Mouse (Mus musculus): ENCODE measurements at regions not wholly inside any gene's neighbourhood (a gene's known extent, or its start where the extent isn't known, plus 50 kb on each side); places are given as distances from the start of the nearest gene placed in this dataset.
"Not testable (repeated sequence)": the region's sequence is repeated elsewhere in the genome, so short reads cannot be mapped to it uniquely, and the experiment has no call there.

DNA sequence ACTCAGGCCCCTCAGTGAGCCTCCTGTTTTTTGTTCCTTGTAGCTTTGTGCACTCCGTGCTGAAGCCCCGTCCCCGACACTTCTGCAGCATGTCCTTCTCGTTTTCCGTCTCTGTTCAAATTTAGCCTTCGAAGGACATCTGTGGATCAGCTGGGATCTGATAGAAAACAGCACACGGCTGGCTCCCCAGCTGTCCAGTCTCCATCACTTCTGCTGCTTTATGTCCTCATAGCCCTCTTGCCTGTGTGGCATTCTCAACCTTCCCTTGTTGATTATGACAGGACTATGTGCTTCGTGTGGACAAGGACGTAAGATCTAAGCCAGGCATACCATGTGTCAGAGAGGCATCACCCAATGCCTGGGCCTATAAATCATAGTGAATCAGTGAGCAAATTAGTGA lies 247.1 kb upstream of the Myo3a start:
- ATAC-seq = no peak

DNA sequence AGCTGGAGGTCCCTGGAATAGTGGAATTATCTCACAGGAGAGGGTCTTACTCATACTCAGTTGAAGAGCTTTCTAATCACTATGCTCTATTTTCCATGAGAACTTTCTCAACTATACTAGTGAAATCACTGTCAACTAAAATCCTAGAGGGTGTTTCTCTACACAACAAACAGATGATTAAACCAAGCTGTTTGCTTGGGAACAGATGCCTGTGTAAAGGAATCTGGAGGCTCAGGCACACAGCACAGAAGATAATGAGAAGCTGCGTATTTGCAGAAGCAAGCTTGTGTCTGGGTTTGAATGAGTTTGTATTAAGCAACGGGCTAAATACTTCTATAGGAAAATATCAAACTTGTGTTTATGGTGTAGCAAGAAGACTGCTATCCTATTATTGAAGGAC lies 202.9 kb upstream of the Myo3a start:
- ATAC-seq = no peak

DNA sequence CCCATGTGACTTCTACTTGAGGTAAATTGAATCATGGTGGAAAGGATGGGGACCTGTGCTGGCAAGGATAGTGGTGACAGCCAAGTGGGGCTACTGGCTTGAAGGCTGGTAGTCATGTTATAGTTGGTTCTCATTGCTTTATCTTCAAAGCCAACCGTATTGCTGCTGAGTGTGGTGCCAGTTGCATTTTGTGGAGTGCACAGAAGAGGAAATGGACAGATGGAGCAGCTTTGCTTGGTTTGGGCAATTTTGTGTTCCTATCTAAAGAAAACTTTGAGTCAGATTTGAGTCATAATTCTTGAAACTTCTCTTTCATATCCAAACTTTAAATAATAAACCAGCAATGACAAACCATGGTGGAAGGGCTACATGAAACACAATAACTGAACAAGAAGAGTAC lies 200.5 kb upstream of the Myo3a start:
- no peak for ATAC-seq

DNA sequence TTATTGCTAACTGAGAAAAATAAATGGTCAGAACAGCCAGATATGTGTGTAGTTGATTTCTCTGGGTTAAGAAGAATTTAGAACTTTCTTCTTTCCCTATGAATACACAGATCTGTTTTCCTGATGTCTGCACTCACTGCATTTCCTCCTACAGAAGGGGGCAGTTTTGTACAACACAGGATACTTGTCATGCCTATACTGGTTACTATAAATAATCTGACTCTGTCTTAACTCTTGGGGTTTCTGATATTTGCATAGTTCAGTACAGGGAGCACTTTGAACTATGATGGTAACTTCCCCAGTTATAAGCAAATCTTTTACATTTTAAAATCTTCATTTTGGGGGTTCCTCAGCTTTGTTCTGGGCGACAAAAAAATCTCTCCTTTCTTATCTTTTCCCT lies 198.7 kb upstream of the Myo3a start:
- no peak for ATAC-seq

DNA sequence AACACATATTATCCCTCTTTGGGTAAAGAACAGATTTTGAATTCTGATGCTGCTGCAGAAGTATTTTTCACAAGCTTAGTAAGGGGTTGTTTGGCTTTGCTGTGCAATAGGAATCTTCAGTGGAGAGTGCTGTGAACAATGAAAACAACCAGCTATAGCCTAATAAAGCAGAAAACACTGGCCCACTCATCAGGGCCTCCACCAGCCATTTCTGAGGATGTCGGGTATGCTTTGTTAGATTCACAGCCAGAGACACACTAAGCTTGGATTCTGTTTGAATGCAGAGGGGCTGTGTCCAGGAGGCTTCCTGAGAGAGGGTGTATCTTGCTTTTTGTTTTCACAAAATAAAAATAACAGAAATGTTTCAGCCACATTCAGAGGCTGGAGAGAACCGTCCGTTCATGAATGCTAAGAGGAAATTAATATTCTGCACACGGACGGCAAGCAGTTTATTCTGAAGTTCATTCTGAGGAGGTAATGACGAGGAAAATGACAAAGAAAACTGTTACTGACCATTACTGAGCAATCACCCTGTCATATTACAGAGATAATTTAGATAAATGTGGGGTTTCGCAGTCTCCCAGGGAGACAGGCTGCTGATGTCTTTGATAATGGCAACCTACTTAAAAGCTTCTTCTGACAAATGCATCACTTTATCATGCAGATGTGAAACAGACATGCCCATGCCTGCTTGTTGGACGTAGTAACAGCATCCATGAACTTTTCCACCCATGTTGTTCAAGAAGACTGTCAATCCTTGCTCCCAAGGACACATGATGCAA lies 198.1 kb upstream of the Myo3a start:
- ATAC-seq = no peak

DNA sequence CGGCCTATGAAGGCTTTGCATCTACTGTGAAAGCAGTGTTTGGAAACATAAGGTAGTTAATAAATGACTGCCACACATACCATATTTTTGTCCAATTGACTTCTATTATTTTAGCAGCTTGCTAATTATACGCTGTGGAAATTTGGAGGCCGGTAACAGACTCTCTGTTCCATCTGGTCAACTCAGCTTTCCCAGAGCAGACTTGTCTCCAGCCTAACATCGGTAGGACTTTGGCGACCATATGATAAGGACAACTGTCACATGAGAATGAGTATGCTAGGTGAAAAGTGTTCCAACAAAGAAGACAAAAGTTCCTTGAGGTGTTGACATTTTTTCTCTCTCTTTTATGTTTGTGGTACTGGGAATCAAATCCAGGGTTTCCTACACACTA lies 197.5 kb upstream of the Myo3a start:
- ATAC-seq = no peak

DNA sequence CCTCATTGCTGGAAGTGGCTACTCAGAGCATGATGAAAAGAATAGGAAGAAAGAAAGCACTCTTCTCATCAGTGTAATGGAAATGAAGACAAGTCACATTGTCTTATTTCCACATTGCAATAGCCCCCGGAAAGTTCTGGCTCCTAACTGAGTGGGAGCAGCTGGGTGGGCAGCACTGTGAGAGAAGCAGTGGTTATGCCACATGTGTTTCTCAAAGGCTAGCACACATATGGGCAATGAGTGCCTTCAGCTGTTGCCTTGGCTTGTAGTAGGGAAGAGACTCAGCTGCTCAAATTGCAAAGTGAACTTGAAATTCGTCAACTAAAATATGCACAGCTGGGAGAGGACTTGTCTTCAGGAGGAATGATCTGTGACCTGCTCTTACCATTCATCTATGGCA lies 190.5 kb upstream of the Myo3a start:
- ATAC-seq = no peak

DNA sequence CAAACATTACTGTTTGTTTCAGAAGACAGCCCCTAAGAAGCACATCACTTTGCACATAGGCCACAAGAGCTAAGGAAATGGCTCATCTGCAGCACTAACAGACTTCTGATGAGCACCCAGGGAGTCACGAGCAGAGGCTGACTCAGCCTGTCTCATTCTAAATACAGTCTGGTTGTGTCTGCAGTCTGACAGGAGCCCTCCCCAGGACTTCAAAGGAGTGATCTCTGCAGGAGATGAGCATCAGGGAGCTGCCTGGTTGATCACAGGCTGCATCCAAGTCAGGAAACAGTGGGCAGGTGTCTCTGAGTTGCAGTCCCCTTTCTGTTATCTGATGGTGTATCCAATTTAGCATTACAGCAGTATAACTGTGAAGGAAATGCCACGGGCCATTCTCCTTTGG lies 188.5 kb upstream of the Myo3a start:
- no peak for ATAC-seq

DNA sequence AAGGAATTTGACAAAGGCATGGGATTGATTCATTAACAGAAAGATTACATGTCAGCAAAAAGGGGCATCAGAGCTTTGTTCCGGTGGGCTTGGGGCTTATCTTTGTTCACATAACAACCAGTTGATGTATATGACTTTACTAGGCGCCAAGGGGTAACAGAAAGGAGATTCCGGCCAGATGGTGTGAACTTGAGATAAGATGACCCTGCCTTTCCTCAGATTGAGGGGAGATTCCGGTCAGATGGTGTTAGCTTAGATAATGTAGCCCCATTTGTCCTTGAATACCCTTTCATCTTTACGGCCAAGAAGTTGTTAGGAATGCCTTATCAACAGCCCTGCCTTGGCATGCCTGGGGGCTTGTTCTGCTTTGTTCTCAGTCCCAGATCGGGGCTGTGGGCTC lies 183.4 kb upstream of the Myo3a start:
- not testable (repeated sequence) for ATAC-seq

DNA sequence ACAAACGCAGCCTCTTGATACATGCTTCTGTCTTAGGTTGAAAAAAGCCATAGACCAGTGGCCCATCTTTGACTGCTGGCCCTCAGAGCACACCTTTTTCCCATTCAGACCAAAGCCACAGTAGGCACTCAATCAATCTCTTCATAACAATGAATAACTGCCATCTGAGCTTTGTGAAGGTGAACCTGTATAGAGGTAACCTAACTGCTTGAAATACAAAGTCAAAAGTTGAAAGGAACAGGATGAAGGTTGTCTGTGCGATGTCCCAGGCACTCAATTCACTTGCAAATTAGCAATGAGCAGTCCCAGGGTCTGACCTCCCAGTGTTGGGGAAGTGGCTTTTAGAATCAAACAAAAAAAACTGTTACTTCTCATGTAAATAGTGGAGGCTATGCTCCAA lies 182.4 kb upstream of the Myo3a start:
- no peak for ATAC-seq

DNA sequence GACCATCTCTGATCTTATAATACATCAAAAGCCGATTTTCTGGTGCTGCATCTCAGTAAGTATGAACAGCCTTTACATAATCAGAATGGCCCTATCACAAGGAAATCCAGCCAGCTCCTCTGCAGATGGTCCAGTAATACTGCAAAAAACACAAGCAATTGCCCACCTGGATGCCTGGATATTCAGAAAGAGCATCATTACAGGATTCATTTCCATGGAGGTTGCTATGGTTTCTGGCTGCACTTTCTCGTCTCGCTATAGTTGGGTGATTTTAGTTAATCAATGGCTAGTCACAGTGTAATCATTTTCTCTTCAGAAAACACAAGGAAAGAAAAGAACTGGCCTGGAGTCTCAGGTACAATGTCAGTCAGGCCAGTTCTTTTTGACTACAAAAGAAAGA lies 179.8 kb upstream of the Myo3a start:
- ATAC-seq = no peak

DNA sequence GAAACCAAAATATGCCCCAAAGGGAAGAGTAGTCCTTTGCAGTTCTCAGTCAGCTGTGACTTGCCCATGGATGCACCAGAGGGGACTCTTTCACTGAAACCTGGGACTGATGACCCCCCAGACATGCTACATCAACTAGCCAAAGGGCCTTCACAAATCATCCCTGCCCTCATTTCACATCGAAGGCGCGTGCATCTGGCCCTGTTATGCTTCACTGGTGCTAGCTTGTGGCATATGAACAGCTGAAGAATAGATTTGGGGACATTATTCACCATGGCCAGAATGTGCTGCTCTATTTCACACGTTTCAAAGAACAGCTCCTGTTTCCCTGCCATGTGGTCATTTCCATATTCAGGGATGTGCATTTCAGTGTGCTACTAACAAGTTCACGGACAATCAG lies 160.8 kb upstream of the Myo3a start:
- no peak for ATAC-seq

DNA sequence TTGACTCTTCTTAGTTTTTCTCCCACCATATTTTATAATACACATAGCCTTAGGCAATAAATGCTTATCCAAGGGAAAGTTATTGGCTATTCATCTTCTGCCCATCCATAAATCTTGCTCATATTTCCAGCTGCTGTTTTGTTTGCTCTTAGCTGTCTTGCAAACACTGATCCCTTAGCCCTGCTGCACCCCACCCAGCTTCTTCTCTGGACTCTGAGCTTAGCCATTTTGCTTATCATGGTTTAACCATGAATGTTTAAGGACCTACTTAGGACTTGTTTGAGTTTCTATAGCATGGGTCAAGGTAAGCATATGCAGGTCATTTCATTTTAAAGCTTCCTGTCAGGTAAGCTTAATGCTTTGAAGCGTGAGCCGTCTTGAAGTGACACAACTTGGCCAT lies 130.5 kb upstream of the Myo3a start:
- ATAC-seq = no peak

DNA sequence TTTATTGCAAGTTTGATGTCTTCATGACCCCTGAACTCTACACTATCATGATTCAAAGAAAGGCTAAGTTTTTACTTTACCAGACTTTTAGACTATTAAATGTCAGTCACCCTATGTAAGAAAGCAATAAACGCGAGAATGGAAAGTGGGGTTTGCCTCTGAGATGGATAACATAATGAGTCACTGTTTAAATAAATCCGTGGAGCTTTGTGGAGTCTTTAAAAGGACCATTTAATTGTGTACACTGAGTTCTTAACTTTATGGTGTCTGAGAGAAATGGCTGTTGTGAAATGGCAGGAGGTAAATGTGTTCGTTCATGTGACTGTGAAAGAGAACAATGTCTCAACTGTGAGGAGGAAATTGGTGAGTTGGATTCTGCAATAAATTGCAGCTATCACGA lies 122.2 kb upstream of the Myo3a start:
- ATAC-seq = no peak

DNA sequence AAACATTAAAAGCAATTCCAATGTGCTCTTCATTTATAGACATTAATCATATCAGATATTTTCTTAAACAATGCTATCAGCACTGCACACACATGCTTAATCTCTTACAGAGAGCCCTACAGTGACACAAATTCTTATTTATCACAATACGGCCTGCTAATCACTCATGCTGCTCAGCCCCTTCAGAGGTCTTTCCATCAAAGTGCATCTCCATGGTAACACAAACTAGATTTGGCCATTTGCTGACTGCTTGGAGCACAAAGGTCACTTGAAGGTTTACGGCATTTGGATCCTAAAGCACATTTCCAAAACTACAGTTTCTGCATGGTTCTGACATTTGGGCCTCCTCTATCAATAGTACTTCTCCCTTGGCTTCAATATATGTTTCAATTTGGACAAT lies 77.6 kb upstream of the Myo3a start:
- ATAC-seq = no peak

DNA sequence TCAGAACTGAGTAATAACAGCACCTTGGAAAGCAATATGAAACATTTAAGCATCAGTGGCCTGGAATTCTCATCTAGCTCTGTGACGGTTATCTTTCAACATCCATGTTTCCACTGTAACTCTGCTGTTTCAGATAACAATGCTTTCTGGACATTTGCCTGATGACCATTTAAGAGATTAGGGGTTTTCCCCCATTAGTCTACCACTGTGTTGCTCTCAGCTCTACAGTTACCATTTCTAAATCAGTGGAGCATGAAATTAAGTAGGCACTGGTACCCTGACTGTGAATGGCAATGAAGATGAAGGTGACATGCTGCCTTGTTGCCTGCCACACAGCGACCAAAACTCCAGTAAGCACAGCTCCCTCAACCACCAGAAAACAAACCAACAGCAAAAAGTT lies 70.7 kb upstream of the Myo3a start:
- no peak for ATAC-seq

DNA sequence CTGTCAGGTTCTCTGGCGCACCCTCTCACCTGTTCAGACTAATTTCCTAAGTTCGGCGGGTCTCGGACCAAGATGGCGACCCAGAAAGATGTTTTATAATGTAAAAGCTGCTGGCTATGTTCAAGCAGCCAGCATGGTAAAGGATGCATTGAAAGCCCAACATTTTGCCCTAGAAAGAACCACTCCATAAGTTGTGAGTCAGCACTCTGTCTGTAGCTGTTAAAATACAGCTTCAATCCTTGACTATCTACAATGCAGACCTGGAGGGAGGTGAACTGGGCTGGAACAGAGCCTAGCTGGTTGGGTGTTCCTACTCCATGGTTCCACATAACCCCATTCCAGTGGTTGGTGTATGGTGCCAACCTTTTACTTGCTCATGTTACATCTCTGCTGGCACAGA lies 61.9 kb upstream of the Myo3a start:
- no peak for ATAC-seq

DNA sequence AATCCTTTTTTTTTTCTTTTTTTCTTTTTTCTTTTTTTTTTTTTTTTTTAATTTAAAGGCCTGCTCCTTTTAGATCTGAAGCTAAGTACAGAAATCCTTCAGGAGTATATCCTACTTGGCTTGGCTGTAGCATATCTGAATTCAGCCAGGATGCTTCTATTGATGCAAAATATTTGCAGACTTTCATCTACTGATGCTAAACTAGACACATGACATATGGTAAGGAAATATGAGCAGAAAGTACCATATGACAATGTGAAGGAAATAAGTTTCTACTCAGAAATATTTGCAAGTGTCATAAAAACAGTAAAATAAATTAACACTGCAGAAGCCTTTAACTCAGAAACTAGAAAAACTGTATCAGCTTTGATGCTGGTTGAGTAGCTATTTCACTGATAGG lies 61.4 kb upstream of the Myo3a start:
- ATAC-seq = no peak
